Mouse (Mus musculus): ENCODE results near the gene Gm4141.
"Not testable (repeated sequence)": the region's sequence is repeated elsewhere in the genome, so short reads cannot be mapped to it uniquely, and the experiment has no call there.

The Gm4141 gene

DNA sequence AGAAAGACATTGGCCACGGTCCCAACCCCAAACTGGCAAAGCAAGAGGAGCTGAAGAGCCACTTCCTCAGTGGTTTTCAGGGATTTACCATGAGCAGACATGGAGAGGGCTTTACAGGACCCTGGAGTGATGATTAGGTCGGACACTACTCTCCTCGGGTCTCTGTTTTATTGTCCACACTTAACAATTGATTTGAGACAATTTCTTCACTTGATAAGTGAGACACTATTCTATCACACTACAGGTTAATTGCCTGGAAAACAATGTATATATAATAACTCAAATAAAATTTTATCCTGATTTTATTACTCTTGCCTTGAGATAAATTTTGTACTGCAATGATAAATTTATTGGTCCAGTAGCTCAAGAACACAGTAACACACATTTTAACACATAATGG lies at the start of gene Gm4141:
Gm4141 (minus strand) TSS at position 101 of the 400 bp plus-strand sequence.
- DNase-seq = not testable (repeated sequence)

DNA sequence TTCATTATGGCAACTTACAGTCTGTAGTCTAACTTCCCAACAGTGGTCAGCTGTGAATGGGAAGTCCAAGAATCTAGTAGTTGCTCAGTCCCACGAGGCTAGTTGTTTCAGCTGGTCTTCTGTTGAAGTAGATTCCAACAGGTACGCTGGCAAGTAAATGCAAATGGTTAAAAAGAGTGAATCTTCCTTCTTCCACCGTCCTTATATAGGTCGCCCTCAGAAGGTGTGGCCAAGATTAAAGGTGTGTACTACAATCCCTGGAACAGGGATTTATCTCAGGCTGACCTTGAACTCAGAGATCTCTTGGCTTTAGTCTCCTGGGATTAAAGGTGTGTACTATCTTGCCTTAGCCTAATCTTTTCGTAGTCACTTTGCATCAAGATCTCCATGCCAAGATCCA lies 22.9 kb upstream of the Gm4141 start, which contains the start of gene Gm4513:
Gm4513 (minus strand) TSS at position 101 of the 400 bp plus-strand sequence.
- not testable (repeated sequence) for DNase-seq

DNA sequence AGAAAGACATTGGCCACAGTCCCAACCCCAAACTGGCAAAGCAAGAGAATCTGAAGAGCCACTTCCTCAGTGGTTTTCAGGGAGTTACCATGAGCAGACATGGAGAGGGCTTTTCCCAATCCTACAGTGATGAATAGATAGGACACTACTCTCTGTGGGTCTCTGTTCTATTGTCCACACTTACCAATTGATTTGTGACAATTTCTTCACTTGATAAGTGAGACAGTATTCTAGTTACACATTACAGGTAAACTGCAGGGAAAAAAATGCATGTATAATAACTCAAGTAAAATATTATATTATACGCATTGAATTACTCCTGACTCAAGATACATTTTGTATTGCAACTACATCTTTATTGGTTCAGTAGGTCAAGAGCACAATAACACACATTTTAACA lies 30.4 kb downstream of the Gm4141 start, which contains the start of gene Gm5726:
Gm5726 (minus strand) TSS at position 101 of the 400 bp plus-strand sequence.
- DNase-seq = not testable (repeated sequence)

DNA sequence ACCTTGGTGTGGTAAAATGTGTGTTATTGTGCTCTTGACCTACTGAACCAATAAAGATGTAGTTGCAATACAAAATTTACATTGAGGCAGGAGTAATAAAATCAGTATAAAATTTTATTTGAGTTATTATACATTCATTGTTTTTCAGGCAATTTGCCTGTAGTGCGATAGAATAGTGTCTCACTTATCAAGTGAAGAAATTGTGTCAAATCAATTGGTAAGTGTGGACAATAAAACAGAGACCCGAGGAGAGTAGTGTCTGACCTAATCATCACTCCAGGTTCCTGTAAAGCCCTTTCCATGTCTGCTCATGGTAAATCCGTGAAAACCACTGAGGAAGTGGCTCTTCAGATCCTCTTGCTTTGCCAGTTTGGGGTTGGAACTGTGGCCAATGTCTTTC lies 42.5 kb downstream of the Gm4141 start, which contains the start of gene Vmn1r104:
Vmn1r104 (plus strand) TSS at position 301 of the 400 bp plus-strand sequence.
- not testable (repeated sequence) for DNase-seq

All from thymus, postnatal 4 days (tissue).